Mouse (Mus musculus): ENCODE measurements around the gene Ppef1.

The Ppef1 gene

DNA sequence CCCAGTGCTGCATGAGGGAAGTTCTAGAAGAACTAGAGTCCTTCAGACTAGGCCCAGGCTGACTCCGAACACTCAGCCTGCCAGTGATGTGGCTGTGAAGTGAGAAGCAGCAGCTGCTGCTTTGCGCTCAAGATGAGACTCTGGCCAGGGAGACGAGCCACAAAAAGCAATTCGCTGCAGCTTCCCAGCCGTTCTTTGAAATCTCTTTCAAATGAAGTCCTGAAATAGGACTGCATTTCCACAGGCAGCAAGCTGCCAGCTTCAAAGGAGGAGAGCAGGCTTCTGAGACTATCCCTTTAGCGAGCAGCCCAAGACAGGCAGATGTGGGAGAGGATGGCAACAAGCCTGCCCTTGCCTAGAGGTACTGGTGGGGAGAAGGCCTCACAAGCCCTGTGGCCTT is 142.6 kb downstream of the Ppef1 start:
- DNase-seq = no peak

GRCm38 (mm10) chrX:160590147-160590546 is 145.4 kb downstream of the Ppef1 start:
- no peak for DNase-seq

GRCm38 (mm10) chrX:160588523-160588922 is 147.0 kb downstream of the Ppef1 start:
- peak; percentile 63 for DNase-seq

- DNase-seq = no peak
Observed at GRCm38 (mm10) chrX:160585110-160585509, 150.5 kb downstream of the Ppef1 start.

GRCm38 (mm10) chrX:160584148-160584838 is 151.3 kb downstream of the Ppef1 start:
- no peak for DNase-seq

GRCm38 (mm10) chrX:160583589-160583988 is 152.0 kb downstream of the Ppef1 start:
- DNase-seq = no peak

All from layer of hippocampus, adult 9-11 months (tissue).